Mouse (Mus musculus) hindbrain, embryonic 12.5 days (tissue): ENCODE measurements at regions not wholly inside any gene's neighbourhood (a gene's known extent, or its start where the extent isn't known, plus 50 kb on each side); places are given as distances from the start of the nearest gene placed in this dataset.

Source experiments
- ATAC-seq: fragments of 200-750 bp; cut with Nextera tagmentation; 2 replicates; pipeline ENCODE4 v1.8.0; 2017; ENCODE audit warnings: moderate TSS enrichment; ENCODE audit not compliant: low FRiP score
- H3K27ac ChIP-seq: fragments of 300-500 bp; sonication (generic); 2 replicates; pipeline ENCODE4 v1.5.1; 2016; ENCODE audit warnings: mild to moderate bottlenecking
- H3K27me3 ChIP-seq: fragments of 300-500 bp; sonication (generic); 2 replicates; pipeline ENCODE4 v1.6.1; 2016; ENCODE audit warnings: mild to moderate bottlenecking
- H3K36me3 ChIP-seq: fragments of 300-500 bp; sonication (generic); 2 replicates; pipeline ENCODE4 v1.6.1; 2016; ENCODE audit warnings: mild to moderate bottlenecking
- H3K4me1 ChIP-seq: fragments of 300-500 bp; sonication (generic); 2 replicates; pipeline ENCODE4 v1.6.1; 2016
- H3K4me2 ChIP-seq: fragments of 300-500 bp; sonication (generic); replicated peaks from 2 replicates; pipeline ENCODE4 v1.6.1; 2016; ENCODE audit warnings: mild to moderate bottlenecking
- H3K4me3 ChIP-seq: fragments of 300-500 bp; sonication (generic); 2 replicates; pipeline ENCODE4 v1.5.1; 2016; ENCODE audit warnings: mild to moderate bottlenecking
- H3K9ac ChIP-seq: fragments of 300-500 bp; sonication (generic); 2 replicates; pipeline ENCODE4 v1.6.1; 2016; ENCODE audit warnings: mild to moderate bottlenecking, moderate library complexity
- H3K9me3 ChIP-seq: fragments of 300-500 bp; sonication (generic); replicated peaks from 2 replicates; pipeline ENCODE4 v1.6.1; 2016; ENCODE audit warnings: mild to moderate bottlenecking
- WGBS: fragments of 180-500 bp; shearing (Covaris S2); methylation state at CpG from one replicate; pipeline ENCODE4 v1.1.7; 2016; 5-methylcytosine and 5-hydroxymethylcytosine counted together

- no peak for ATAC-seq
- H3K9me3 ChIP-seq, result no peaks in the 10 kb centered on the region
- no peaks in the 10 kb centered on the region; the same call in 1 of the 2 replicates for H3K27me3 ChIP-seq
- no peaks in the 10 kb centered on the region for H3K36me3 ChIP-seq
- WGBS, result 83% methylated on average over 3 of the region's 3 CpGs
- H3K4me1 ChIP-seq, result peaks cover 4% of the 10 kb centered on the region; the same call in 1 of the 2 replicates
- no peak overlapping the region for H3K27ac ChIP-seq
- H3K4me2 ChIP-seq, result no peak overlapping the region
- no peak overlapping the region for H3K4me3 ChIP-seq
- H3K9ac ChIP-seq, result no peak overlapping the region
Measured at GRCm38 (mm10) chr9:47461915-47462314, 68.1 kb upstream of the Cadm1 start.

GRCm38 (mm10) chr9:47466767-47467166 is 63.2 kb upstream of the Cadm1 start:
- WGBS, result 90% methylated on average over 3 of the region's 3 CpGs
- H3K36me3 ChIP-seq, result no peaks in the 10 kb centered on the region
- H3K27me3 ChIP-seq, result no peaks in the 10 kb centered on the region; the same call in 1 of the 2 replicates
- H3K27ac ChIP-seq, result no peak overlapping the region
- H3K9me3 ChIP-seq, result no peaks in the 10 kb centered on the region
- no peak overlapping the region for H3K4me3 ChIP-seq
- H3K4me1 ChIP-seq, result peaks cover 10% of the 10 kb centered on the region
- no peak overlapping the region for H3K9ac ChIP-seq
- no peak for ATAC-seq
- H3K4me2 ChIP-seq, result no peak overlapping the region

DNA sequence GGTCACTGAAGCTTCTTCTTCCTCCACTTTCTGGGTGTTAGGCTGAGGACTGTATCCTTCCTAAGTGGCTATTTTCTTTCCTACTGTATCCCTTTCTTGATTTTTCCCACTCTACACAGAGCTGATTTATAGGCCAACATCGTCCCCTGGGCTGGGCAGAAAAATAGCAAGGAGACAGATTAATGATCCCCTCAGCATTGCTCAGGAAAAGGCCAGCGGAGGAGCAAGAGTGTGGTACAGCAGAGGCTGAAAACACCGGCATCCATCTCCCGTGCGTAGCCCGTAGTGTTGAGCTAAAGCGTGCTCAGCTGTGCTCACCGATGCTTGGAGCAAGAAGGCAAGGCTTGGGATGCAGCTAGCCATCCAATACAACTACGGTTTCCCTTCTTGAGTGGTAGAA is 62.2 kb upstream of the Cadm1 start:
- no peaks in the 10 kb centered on the region for H3K9me3 ChIP-seq
- no peak overlapping the region for H3K9ac ChIP-seq
- no peak overlapping the region for H3K4me2 ChIP-seq
- H3K4me3 ChIP-seq, result no peak overlapping the region
- H3K27ac ChIP-seq, result 0 out of 2 replicates have a peak overlapping the region, but pooled peaks have one; percentile 55
- H3K4me1 ChIP-seq, result peaks cover 13% of the 10 kb centered on the region
- no peaks in the 10 kb centered on the region for H3K36me3 ChIP-seq
- ATAC-seq, result no peak
- 72% methylated on average over 9 of the region's 9 CpGs for WGBS
- H3K27me3 ChIP-seq, result no peaks in the 10 kb centered on the region; the same call in 1 of the 2 replicates

DNA sequence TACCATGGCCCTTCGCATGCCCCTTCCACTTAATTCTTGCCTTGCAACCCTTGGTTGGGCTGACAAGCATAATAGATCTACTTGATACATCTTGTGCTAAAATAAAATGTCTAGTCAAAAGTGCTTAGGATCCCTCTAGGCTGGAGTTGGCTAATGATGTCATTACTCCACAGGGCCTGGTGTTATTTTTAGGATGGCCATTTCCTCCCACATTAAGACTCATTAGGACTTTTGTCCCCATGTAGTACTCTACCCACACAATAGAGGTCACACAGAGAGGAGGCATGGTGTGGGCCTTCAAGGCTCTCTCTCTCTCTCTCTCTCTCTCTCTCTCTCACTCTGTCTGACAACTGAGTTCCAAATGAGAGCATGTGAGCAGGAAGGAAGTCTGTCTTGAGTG is 60.4 kb upstream of the Cadm1 start:
- H3K4me3 ChIP-seq, result no peak overlapping the region
- H3K9me3 ChIP-seq, result no peaks in the 10 kb centered on the region
- H3K27me3 ChIP-seq, result no peaks in the 10 kb centered on the region; the same call in 1 of the 2 replicates
- no peak overlapping the region for H3K27ac ChIP-seq
- H3K9ac ChIP-seq, result no peak overlapping the region
- H3K4me1 ChIP-seq, result peaks cover 13% of the 10 kb centered on the region
- 100% methylated on average over 1 of the region's 1 CpGs for WGBS
- no peaks in the 10 kb centered on the region for H3K36me3 ChIP-seq
- ATAC-seq, result no peak
- H3K4me2 ChIP-seq, result no peak overlapping the region

DNA sequence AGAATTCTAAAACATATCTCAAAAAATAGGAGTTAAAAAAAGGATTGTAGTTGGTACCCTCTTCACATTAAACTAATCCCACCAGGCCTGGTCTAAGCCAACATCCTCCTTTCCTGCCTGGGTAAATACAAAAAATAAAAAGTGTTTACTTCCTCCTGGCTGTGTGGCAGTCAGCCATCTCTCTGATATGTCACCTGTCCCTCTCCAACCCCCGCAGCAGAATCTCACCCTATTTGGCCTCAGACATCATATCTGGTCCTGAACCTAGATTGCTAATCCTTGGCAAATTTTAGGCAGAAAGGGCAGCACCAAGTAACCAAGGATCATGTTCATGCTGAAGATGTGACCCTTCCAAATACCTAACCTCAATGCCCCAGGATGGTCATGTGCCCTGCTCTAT is 59.2 kb upstream of the Cadm1 start:
- Histone ChIP-seq H3K4me2 (no peak overlapping the region), H3K4me3 (no peak overlapping the region), H3K9ac (no peak overlapping the region), H3K27me3 (no peaks in the 10 kb centered on the region; the same call in 1 of the 2 replicates), H3K36me3 (no peaks in the 10 kb centered on the region), H3K4me1 (peaks cover 13% of the 10 kb centered on the region), H3K27ac (no peak overlapping the region), H3K9me3 (no peaks in the 10 kb centered on the region)
- WGBS, result 83% methylated on average over 1 of the region's 1 CpGs
- no peak for ATAC-seq

DNA sequence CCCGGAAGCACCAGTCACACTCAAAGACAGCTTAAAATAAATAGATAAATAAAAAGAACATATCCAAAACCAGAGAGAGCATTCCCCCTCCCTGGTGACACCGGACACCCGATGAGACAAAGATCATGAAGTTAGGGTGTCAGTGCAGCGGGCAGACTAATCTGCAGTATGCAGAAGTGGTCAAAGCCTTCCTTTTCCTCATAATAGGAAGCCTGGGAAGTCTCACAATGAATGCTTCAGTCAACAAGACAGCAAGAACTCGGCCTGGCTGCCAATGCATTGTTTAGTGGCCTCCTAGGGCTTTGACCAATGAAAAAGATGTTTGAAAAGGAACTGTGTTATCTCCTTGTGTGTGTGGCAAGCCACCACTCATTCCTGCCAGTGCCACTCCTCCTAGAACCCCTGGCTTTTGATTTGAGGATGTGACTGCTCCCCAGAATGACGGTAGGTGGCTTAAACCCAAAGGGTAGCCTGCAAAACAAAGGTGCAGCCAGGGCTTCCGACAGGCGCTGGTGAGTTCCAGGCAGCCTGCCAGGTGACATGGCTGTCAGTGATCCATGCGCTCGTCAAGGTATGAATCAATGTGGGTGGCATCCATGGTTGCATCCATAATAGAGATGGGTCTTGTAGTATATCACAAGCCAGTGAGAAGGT is 58.1 kb upstream of the Cadm1 start:
- peaks cover 13% of the 10 kb centered on the region for H3K4me1 ChIP-seq
- no peak for ATAC-seq
- no peak overlapping the region for H3K27ac ChIP-seq
- no peaks in the 10 kb centered on the region for H3K27me3 ChIP-seq
- no peaks in the 10 kb centered on the region for H3K36me3 ChIP-seq
- no peak overlapping the region for H3K4me3 ChIP-seq
- no peak overlapping the region for H3K9ac ChIP-seq
- WGBS, result 33% methylated on average over 10 of the region's 10 CpGs
- no peak overlapping the region for H3K4me2 ChIP-seq
- no peaks in the 10 kb centered on the region for H3K9me3 ChIP-seq

- no peak overlapping the region for H3K4me2 ChIP-seq
- no peak overlapping the region for H3K4me3 ChIP-seq
- no peak overlapping the region for H3K27ac ChIP-seq
- WGBS, result 92% methylated on average over 5 of the region's 5 CpGs
- no peaks in the 10 kb centered on the region for H3K27me3 ChIP-seq
- H3K9me3 ChIP-seq, result no peaks in the 10 kb centered on the region
- peaks cover 7% of the 10 kb centered on the region for H3K4me1 ChIP-seq
- no peak for ATAC-seq
- H3K9ac ChIP-seq, result no peak overlapping the region
- H3K36me3 ChIP-seq, result no peaks in the 10 kb centered on the region
Measured at GRCm38 (mm10) chr9:47473776-47474365, 56.1 kb upstream of the Cadm1 start.

- H3K9me3 ChIP-seq, result no peaks in the 10 kb centered on the region
- no peak overlapping the region for H3K4me2 ChIP-seq
- 61% methylated on average over 5 of the region's 5 CpGs for WGBS
Measured at GRCm38 (mm10) chr9:47474776-47475175, 55.2 kb upstream of the Cadm1 start.

DNA sequence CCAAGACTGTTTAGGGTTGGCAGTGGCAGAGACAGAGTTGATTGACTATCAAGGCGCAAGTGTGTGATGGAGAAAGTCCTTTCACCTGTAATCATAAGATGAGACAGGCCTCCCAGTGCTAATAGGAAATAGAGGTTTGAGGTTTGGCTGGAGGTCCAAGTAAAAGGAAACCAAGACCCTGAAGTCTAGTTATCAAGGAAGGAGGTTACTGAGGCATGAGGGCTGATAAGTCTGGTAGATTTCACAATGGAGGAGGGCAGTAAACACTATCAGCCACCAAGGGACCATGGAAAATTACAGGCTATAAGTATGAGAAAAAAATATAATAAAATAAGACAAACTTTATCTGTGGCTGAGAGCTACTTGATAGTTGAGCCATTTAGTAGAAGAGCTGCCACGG is 52.1 kb upstream of the Cadm1 start:
- Histone ChIP-seq H3K9me3 (no peaks in the 10 kb centered on the region), H3K36me3 (no peaks in the 10 kb centered on the region), H3K27me3 (no peaks in the 10 kb centered on the region), H3K9ac (no peak overlapping the region), H3K4me2 (no peak overlapping the region), H3K4me3 (no peak overlapping the region), H3K27ac (no peak overlapping the region), H3K4me1 (no peaks in the 10 kb centered on the region)
- no peak for ATAC-seq
- 92% methylated on average over 2 of the region's 2 CpGs for WGBS

More at GRCm38 (mm10) chr9:47474776-47475175, 55.2 kb upstream of the Cadm1 start:
- no peak overlapping the region for H3K9ac ChIP-seq
- no peak overlapping the region for H3K27ac ChIP-seq
- H3K4me1 ChIP-seq, result peaks cover 7% of the 10 kb centered on the region
- H3K4me3 ChIP-seq, result no peak overlapping the region
- ATAC-seq, result no peak
- H3K36me3 ChIP-seq, result no peaks in the 10 kb centered on the region
- H3K27me3 ChIP-seq, result no peaks in the 10 kb centered on the region
